Mouse (Mus musculus): ENCODE data around the gene Naga.

GRCm38 (mm10) chr15:82280638-82281037, 58.1 kb downstream of the Naga start:
- TF ChIP-seq CTCF (IDR thresholded peaks at IDR 0.05; ENCODE audit: low read depth, low read length) (no peak), POLR2A (IDR thresholded peaks at IDR 0.05; ENCODE audit: extremely low read depth, insufficient read depth, low read length) (no peak)
